Mouse (Mus musculus) liver, adult 2 months (tissue): Measurements from ENCODE around the gene Vmp1.

ENCODE experiments used
- CTCF ChIP-seq: fragments of 200-500 bp; IDR thresholded peaks from 2 replicates; pipeline ENCODE4 v1.5.1; 2011; ENCODE audit warnings: low read depth, low read length, control low read depth
- POLR2A ChIP-seq: fragments of 200-500 bp; IDR thresholded peaks from 2 replicates; pipeline ENCODE4 v1.6.1; 2011; ENCODE audit warnings: low read length, control low read depth; ENCODE audit not compliant: insufficient read depth; ENCODE audit errors: extremely low read depth

- TF ChIP-seq CTCF (no peak), POLR2A (no peak)
These were observed 41.9 kb downstream of the Vmp1 start for GRCm38 (mm10) chr11:86641714-86642113.
